Mouse (Mus musculus) CH12F3 (cell line): Measurements from ENCODE around the gene 6030458C11Rik.

Experiments used
- in situ Hi-C: fragments of 300-500 bp; cut with MboI; formaldehyde crosslinking; loops from 2 replicates; pipeline ENCODE4 v1.14.3; 2020; ENCODE audit warnings: low sequenced_read_pairs

6030458C11Rik gene

DNA sequence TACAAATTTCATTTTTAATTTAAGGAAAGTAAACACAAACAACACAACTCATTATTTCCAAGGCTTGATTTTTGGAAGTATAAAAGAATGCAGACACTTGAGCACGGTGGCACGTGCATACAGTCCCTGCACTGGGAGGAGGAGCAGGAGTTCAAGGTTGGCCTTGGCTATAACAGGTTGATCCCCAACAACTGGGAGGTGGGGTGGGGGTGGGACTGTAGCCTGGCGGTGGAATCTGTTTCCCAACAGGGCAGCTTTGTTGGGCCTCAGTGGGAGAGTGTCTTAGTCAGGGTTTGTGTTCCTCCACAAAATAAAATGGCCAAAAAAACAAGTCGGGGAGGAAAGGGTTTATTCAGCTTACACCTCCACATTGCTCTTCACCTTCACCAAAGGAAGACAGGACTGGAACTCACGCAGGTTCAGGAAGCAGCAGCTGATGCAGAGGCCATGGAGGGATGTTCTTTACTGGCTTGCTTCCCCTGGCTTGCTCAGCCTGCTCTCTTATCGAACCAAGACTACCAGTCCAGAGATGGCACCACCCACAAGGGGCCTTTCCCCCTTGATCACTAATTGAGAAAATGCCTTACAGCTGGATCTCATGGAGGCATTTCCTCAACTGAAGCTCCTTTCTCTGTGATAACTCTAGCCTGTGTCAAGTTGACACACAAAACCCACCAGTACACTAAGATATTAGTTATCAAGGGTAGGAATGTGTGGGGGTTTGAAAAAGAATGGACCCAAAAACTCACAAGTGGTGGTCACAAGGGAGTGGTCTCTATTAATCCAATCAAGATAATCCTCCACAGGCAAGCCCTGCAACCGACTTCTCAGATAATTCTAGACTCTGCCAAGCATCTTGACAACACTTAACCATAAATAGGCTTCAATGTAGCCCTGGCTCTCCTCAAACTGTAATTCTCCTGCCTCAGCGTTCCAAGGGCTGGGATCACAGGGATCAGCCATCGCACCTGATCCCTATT, 1.7 kb downstream of the 6030458C11Rik start:
- in situ Hi-C loops, result loop anchor here (25.0 kb wide), 1 partner anchor 635 kb away; no protein-coding TSS in a partner anchor

GRCm38 (mm10) chr15:12817592-12817991, 6.9 kb downstream of the 6030458C11Rik start:
- in situ Hi-C loops, result loop anchor here (25.0 kb wide), 1 partner anchor 630 kb away; no protein-coding TSS in a partner anchor

- in situ Hi-C loops, result loop anchor here (25.0 kb wide), 1 partner anchor 625 kb away; no protein-coding TSS in a partner anchor
Observed at GRCm38 (mm10) chr15:12812646-12813045, 11.8 kb downstream of the 6030458C11Rik start.

- in situ Hi-C loops, result loop anchor here (25.0 kb wide), 1 partner anchor 622 kb away; no protein-coding TSS in a partner anchor
Observed at GRCm38 (mm10) chr15:12809305-12809704, 15.1 kb downstream of the 6030458C11Rik start.

DNA sequence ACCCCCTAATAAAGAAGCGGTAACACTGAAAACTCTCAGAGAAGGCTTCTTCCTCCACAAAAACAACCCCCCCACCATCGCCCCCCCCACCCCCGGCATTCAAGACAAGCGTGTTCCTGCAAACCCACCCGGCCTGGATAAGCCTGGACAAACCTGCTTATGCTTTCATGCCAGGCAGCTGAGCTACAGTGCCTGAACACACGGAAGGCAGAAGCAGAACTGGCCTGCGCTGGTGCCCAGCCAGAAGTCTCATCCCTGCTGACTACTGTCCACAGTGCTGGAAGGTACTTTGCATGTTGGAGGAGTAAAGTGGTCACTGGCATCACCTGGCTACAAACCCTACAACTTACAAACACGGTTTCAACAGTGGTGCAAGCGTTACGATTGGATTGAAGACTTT, 17.4 kb downstream of the 6030458C11Rik start:
- in situ Hi-C loops, result loop anchor here (25.0 kb wide), 1 partner anchor 620 kb away; no protein-coding TSS in a partner anchor

DNA sequence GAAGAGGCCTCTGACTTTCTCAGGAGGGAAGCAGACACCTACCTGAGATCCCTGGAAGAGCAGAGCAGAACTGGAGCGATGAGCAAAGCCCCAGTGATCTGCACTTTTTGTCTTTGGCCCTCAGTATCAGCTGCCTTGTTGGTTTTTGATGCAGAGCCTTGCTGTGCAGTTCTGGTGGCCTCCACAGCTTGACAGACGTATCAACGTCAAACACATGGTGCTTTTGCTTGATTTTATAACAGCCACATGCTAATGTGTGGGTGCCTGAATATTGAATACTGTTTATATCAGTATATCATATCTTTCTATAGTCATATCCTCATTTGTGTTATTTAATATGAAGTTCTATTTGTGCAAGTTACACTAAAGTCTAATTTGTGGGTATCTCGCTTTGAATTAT, 19.4 kb downstream of the 6030458C11Rik start:
- in situ Hi-C loops, result loop anchor here (25.0 kb wide), 1 partner anchor 618 kb away; no protein-coding TSS in a partner anchor

DNA sequence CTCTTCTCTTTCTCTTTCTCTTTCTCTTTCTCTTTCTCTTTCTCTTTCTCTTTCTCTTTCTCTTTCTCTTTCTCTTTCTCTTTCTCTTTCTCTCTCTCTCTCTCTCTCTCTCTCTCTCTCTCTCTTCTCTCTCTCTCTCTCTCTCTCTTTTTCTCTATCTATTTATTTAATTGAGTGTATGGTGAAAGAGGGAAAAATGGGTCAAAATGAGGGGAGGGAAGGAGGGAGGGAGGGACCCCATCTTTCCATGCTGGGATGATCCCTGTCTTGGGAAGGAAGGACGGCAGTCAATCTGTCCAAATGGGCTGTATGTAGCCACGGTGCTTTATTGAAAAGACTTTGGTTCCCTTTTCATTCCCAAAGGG, 23.3 kb downstream of the 6030458C11Rik start:
- in situ Hi-C loops, result loop anchor here (25.0 kb wide), 1 partner anchor 614 kb away; no protein-coding TSS in a partner anchor

GRCm38 (mm10) chr15:12800405-12801141, 23.9 kb downstream of the 6030458C11Rik start:
- in situ Hi-C loops, result loop anchor here (25.0 kb wide), 1 partner anchor 613 kb away; no protein-coding TSS in a partner anchor

- in situ Hi-C loops, result loop anchor here (5.0 to 10.0 kb wide), 2 partner anchors 216 to 423 kb away; no protein-coding TSS in a partner anchor
Observed at GRCm38 (mm10) chr15:12798043-12798442, 26.4 kb downstream of the 6030458C11Rik start.

- in situ Hi-C loops, result loop anchor here (5.0 to 10.0 kb wide), 2 partner anchors 214 to 421 kb away; no protein-coding TSS in a partner anchor
Observed at GRCm38 (mm10) chr15:12795909-12796470, 28.5 kb downstream of the 6030458C11Rik start.

- in situ Hi-C loops, result loop anchor here (5.0 to 10.0 kb wide), 2 partner anchors 213 to 421 kb away; no protein-coding TSS in a partner anchor
Observed at GRCm38 (mm10) chr15:12795457-12795894, 29.0 kb downstream of the 6030458C11Rik start.

- in situ Hi-C loops, result loop anchor here (10.0 kb wide), 1 partner anchor 420 kb away; no protein-coding TSS in a partner anchor
Observed at GRCm38 (mm10) chr15:12794311-12794710, 30.1 kb downstream of the 6030458C11Rik start.

DNA sequence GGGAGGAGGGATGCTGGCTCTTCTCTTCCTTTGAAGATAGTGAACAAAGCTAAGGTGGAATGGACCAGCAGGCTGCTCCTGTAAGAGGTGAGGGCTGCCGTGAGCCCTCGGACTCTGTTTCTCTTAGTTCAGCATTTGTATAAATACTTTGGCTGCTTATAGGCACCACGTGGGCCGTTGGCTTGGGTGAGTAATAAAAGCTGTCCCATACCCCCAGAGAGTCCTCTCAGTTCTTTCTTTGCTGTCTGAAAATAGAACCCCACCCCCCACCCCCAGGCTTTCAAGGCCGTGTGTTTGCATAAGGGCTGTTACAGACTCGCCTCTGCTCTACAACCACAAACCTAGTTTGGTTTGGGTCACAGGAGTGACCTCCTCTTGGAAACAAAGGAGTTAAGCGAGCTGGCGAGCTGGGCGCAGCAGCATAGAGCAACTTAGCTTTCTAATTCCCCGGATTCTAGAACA, 35.0 kb downstream of the 6030458C11Rik start:
- in situ Hi-C loops, result no loop called here

- in situ Hi-C loops, result no loop called here
Observed at GRCm38 (mm10) chr15:12788536-12788935, 35.9 kb downstream of the 6030458C11Rik start.

DNA sequence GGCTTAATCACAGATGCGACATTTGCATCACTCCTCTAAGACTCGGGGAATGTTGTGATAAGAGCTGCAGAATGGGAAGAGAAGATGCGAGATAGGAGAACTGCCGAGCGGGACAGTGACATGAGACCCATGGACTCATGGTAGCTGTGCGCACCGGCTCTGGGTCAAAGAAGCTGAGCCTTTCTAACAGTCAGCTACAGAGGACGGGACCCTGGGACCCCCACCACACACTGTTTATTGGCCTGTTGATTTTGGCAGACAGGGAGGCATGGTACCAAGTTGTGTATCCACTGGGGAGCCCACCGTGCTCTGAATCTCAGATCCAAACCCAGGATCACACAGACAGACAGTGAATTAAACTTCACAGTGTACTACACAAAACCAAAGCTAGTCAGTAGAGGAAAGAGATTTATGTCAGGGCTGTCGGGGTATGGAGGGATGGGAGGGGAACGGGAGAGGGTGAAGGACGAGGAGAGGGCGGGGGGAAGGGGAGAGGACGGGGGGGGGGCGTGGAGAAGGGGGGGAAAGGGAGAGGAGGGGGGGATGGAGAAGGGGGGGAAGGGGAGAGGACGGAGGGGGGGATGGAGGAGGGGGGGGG, 42.6 kb downstream of the 6030458C11Rik start:
- in situ Hi-C loops, result no loop called here

DNA sequence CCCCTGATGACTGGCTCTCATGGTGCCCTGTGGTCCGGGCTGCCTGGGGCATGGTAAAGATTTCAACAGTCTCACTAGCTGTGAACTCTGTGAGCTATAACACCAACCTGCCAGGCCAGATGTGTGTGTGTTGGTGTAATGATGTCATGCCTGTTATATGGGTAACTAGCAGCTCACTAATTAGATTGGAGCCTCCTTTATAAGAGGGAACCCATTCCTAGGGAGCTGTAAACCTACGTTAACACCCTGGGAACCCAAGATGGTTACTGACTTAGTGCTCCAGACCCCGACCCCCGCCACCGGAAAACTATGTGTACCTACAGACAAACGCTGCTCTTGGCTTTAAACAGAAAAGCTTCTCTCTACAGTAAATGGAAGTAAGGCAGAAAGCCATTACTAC, 43.2 kb downstream of the 6030458C11Rik start:
- in situ Hi-C loops, result no loop called here

DNA sequence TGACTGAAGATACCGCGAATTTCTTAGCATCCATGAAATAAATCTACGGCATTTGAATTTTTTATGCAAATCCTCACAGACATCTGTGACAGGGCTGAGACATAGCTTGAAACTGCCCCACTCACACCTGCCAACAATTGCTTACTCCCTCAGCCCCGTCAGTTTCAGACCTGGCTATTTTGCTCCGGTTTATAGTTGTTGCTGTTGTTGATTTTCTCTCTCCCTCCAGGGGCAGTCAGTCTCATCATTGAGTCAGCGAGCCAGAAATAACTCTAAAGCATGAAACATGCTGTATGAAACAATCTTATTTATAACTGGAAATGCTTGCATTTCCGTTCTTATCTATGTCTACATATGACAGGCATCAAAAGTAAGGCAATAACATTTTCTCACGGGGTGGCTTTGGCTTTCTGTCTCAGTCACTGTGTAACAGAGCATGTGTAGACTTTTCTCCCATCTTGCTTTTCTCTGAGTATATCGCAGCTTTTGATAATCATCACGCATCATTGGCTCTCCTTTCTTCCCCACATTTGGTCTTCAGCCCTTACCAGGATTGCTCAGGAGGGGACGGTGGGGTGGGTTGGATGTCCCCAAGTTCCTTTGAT, 50.2 kb downstream of the 6030458C11Rik start:
- in situ Hi-C loops, result no loop called here

DNA sequence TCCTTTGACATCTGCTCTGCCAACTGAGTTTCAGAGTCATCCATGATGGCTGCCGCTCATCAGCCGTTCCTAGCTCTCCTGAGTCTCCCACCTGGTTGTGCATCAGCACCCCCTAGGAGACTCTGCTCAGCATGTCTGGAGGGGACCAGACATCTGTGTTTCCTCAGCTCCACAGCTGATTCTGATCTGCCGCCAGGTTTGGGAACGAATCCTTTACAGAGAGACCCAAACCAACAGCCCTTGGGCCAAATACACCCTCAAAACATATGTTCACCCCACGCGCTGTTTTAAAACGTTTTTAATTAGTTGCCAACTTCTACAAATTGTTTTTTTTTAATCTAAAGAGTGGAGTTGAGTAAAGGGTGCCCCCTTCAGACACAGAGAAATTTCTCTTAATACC, 53.5 kb downstream of the 6030458C11Rik start:
- in situ Hi-C loops, result no loop called here

GRCm38 (mm10) chr15:12766848-12767247, 57.6 kb downstream of the 6030458C11Rik start:
- in situ Hi-C loops, result no loop called here
